Mouse (Mus musculus): Measurements from ENCODE around the gene Atp10a.

DNA sequence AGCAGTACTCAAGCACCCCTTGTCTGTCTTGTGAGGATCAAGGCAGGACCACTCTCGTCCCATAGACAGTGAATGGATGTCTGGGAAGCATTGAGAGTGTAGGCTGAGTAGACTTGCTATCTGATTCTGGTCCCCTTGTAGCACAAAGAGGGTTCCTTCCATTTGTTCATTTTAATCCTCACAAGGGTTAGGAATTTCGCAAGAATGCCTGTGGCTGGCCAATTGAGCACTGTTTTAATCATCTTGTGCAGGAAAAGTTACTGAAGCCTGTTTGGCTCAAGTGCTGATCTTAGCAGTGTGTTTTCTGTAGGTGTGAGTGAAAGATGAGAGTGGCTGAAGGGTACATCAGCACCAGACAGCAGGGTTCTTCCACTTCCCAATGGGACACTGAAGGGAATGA, 101.4 kb downstream of the Atp10a start:
- TF ChIP-seq GATA1 (IDR thresholded peaks at IDR 0.05; ENCODE audit: low read length) (no peak), TAL1 (IDR thresholded peaks at IDR 0.05; ENCODE audit: low read length) (no peak)

All from erythroblast, embryonic 14.5 days (primary cell).